Mouse (Mus musculus) 3134 (cell line): ENCODE measurements at regions not wholly inside any gene's neighbourhood (a gene's known extent, or its start where the extent isn't known, plus 50 kb on each side); places are given as distances from the start of the nearest gene placed in this dataset.

Experiments
- DNase-seq: peaks from one replicate; pipeline ENCODE4 v3.0.0-alpha.2; 2011; ENCODE audit warnings: low spot score; ENCODE audit not compliant: insufficient read length; ENCODE audit errors: extremely low read depth

DNA sequence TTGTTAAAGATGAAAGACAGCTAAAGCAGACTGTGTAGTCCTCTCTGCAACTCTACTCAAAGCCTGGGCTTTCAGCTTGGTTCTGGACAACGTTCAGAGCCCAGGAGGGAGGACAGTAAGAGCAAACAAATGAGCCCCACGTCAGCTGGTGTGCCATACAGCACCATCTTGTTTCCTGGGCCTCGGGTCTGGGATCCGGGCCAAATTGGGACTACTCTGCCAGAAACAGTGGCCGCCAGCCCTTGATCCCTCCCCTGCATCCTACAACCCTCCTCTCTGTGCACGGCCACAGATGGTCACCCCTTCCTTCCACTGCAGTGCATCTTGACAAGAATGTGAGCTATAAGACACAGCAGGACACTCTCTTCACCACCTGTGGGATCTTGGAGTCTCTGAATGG is 71.2 kb upstream of the A430005L14Rik start:
- DNase-seq: no peak

DNA sequence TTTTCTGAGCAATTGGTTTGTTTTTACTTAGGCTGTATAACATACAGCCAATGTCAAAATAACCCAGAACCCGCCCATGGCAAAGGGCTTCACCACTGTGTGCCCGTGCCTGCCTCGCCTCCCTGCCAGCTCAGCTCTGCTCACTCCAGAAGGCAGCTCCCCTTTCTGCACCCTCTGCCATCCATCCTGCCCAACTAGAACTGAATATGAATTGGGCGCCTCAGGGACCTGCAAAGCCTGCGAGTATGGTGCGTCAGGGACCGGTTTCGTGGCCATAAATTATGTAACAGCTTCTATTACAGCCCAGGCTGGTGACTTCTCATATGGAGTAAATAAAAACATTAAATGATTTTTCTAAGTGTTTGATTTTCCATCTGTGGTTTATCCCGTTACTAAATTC is 66.9 kb upstream of the A430005L14Rik start:
- DNase-seq: no peak

DNA sequence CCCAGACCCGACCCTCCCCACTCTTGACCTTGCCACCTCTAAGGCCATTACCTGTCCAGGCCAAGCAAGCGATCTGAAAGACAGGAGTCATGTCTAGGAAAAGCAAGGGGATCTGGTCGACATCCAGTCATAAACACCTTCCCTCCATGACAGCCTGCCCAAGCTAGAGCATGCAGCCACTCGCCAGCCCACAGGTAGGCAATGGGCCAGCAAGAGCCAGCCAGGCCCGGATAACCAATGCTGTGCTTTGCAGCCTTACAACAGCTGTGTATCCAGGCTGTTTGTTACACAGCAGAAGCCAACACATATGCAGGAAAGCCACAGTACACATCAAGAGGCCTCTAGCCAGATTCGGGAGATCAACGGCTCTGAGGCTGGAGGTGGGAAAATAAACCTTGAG is 57.3 kb upstream of the A430005L14Rik start:
- DNase-seq: no peak

DNA sequence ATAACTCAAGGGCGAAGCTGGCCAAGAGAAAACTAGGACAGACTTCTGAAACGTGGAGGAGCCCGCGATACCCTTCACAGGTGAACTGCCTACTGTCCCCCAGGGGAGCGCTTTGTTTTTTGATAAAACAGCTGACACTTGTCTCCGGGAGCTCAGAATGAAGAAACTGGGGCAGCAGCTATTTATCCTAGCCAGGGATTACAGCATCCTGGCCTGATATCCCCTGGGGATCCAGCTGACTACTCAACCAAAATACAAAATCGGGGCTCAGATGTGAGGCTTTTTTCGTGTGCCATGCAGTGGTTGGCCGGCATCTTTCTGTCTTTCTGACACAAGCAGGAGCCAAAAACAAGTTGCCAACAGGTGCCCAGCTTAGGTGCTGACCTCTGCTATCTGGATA is 52.0 kb upstream of the A430005L14Rik start:
- no peak for DNase-seq

DNA sequence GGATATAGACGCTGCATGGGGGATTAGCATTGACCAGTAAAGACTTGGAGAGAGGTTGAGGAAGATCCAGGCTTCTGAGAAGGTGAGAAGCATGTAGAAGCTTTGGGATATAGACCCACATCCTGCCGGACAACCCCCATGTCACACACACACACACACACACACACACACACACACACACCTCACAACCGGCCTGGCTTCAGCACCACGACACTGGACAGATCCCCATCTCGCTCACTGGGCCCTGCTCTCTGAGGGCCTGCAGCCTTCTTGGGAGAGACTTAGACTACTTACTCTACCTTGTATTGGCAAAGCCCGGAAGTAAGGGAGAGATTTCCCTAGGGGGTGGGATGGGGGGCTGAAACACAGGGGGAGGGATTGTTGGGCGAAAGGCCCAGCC is 51.5 kb upstream of the A430005L14Rik start:
- DNase-seq: no peak
